Mouse (Mus musculus) forebrain, embryonic 13.5 days (tissue): ENCODE data around the gene Atxn7l1. TPM values are rescaled to one million over a fixed set of nuclear protein-coding genes. Genes with fewer than 3 reads are reported as not detected.

Experiments
- ATAC-seq: fragments of 200-750 bp; cut with Nextera tagmentation; 2 replicates; pipeline ENCODE4 v1.8.0; 2017
- H3K27ac ChIP-seq: fragments of 300-500 bp; sonication (generic); 2 replicates; pipeline ENCODE4 v1.5.1; 2015; ENCODE audit warnings: inconsistent platforms, mild to moderate bottlenecking, moderate library complexity
- H3K27me3 ChIP-seq: fragments of 300-500 bp; sonication (generic); 2 replicates; pipeline ENCODE4 v1.6.1; 2015; ENCODE audit warnings: mild to moderate bottlenecking, inconsistent platforms
- H3K36me3 ChIP-seq: fragments of 300-500 bp; sonication (generic); 2 replicates; pipeline ENCODE4 v1.6.1; 2015; ENCODE audit warnings: mild to moderate bottlenecking, inconsistent platforms; ENCODE audit not compliant: poor library complexity, severe bottlenecking
- H3K4me1 ChIP-seq: fragments of 300-500 bp; sonication (generic); 2 replicates; pipeline ENCODE4 v1.6.1; 2015; ENCODE audit warnings: inconsistent platforms
- H3K4me2 ChIP-seq: fragments of 300-500 bp; sonication (generic); 2 replicates; pipeline ENCODE4 v1.6.1; 2015; ENCODE audit warnings: inconsistent platforms, mild to moderate bottlenecking, moderate library complexity
- H3K4me3 ChIP-seq: fragments of 300-500 bp; sonication (generic); 2 replicates; pipeline ENCODE4 v1.5.1; 2015; ENCODE audit warnings: mild to moderate bottlenecking, inconsistent platforms
- H3K9ac ChIP-seq: fragments of 300-500 bp; sonication (generic); 2 replicates; pipeline ENCODE4 v1.6.1; 2015; ENCODE audit warnings: mild to moderate bottlenecking, inconsistent platforms
- H3K9me3 ChIP-seq: fragments of 300-500 bp; sonication (generic); replicated peaks from 2 replicates; pipeline ENCODE4 v1.6.1; 2016; ENCODE audit warnings: inconsistent platforms
- WGBS: fragments of 180-500 bp; shearing (Covaris S2); methylation state at CpG from one replicate; pipeline ENCODE4 v1.1.7; 2015; 5-methylcytosine and 5-hydroxymethylcytosine counted together
- polyA plus RNA-seq: library from polyadenylated mRNA; unstranded; fragments of >200 nt; fragmentation: Nextera tagmentation; extraction: Ambion mirVana; gene quantifications from 2 replicates; pipeline ENCODE4 v1.2.1, GENCODE M21; 2015

The Atxn7l1 gene
- polyA plus RNA-seq, 1 experiment from 2014 or later: 15.4 TPM

DNA sequence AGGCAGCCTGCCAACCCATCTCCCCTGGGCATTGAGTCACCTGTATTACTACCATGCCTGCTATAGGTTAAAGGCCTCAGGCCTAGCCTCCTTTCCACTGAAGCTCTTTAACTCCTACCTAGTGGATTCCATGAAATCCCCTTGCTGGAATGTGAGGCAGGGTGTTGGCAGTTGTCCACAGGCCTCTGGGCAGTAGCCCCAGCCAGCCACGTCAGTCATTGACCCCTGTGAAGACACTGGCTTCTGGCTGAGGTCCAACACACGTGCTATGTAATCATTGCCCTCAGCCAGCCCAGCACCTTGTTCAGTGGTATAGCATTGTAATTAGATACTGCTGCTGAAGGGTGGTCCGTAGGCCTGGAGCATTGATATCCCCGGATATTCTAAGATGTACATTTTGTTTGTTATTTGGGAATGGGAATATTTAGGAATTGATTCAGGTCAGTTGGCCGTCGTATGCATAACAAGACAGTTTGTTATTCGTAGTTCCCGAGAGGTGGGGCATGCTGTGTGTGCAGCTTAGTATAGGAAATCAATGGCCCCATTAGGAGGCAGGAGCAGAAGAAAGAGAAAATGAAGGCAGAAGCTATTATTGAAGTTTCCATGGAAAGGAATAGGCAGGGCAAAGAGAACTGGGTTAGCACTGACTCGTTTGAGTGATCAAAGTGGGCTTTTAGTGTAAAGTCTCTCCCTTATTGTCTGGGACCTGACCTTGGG lies 138.6 kb downstream of the Atxn7l1 start:
- WGBS: 30% methylated on average over 9 of the region's 9 CpGs
- no peaks in the 10 kb centered on the region for H3K36me3 ChIP-seq
- no peak overlapping the region for H3K9ac ChIP-seq
- no peaks in the 10 kb centered on the region for H3K9me3 ChIP-seq
- H3K4me1 ChIP-seq: peaks cover 17% of the 10 kb centered on the region
- H3K27me3 ChIP-seq: no peaks in the 10 kb centered on the region
- no peak overlapping the region for H3K4me2 ChIP-seq
- no peak overlapping the region for H3K27ac ChIP-seq
- ATAC-seq: peak; percentile 30; the same call in 1 of the 2 replicates
- no peak overlapping the region for H3K4me3 ChIP-seq

DNA sequence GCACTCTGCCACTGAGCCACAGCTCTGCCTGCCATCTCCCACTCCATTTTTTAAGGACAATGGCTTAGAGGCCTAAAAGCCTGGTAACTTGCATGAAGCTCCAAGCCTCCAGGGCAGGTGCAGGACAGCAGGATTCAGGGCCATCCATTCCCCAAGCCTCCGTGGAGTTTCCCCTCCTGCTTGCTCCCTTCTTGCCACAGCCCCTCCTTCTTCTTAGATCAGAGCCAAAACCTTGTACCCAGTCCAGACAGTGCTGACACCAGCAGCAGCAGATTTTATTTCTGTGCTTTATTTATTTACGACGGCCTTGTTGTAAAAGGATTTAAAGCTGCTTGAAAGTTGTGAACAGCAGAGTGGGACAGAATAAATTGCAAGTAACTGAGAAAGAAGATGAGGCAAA lies 140.2 kb downstream of the Atxn7l1 start:
- Histone ChIP-seq H3K27me3 (no peaks in the 10 kb centered on the region), H3K27ac (no peak overlapping the region), H3K4me3 (no peak overlapping the region), H3K36me3 (no peaks in the 10 kb centered on the region), H3K4me2 (no peak overlapping the region), H3K9me3 (no peaks in the 10 kb centered on the region), H3K9ac (no peak overlapping the region), H3K4me1 (peaks cover 17% of the 10 kb centered on the region)
- WGBS: 56% methylated on average over 3 of the region's 3 CpGs
- ATAC-seq: no peak

DNA sequence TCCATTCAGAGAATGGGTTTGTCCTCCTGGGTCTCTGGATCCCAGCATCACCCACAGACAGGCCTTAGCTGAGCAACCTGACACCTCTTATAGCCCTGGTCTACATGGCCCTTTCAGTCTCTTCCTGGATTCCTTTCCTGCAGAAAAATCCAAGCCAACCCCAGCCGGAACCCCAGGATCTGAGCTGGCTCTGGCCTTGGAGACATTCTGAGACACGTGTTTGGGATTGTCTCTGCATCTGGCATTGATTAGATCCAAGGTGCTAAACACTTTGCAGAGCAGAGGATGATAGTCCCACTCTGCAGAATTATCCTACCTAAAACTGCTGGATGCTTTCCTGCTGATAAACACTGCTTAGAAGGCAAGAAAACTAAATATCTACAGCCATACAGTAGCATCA lies 141.3 kb downstream of the Atxn7l1 start:
- no peak overlapping the region for H3K4me3 ChIP-seq
- H3K4me1 ChIP-seq: peaks cover 17% of the 10 kb centered on the region
- ATAC-seq: no peak
- H3K27ac ChIP-seq: no peak overlapping the region
- no peaks in the 10 kb centered on the region for H3K27me3 ChIP-seq
- H3K4me2 ChIP-seq: no peak overlapping the region
- 88% methylated on average over 2 of the region's 2 CpGs for WGBS
- no peaks in the 10 kb centered on the region for H3K9me3 ChIP-seq
- H3K9ac ChIP-seq: no peak overlapping the region
- no peaks in the 10 kb centered on the region for H3K36me3 ChIP-seq

DNA sequence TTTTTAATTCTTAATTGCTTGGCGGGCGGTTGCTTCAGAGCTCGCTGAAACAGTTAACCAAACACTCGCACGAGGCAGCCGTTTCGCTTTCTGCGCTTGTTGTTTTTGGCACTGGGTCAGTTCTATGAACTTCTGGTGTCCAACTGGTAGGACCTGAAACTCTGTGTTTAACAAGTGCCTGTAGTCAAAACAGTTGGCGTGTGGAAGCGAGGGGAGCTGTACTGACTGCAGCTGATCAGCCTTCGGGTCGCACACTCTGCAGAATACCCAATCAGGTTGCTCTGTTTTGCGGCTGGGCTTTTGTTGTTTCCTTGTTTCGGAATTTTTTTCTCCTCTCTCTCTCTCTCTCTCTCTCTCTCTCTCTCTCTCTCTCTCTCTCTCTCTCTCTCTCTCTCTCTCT lies 154.6 kb downstream of the Atxn7l1 start:
- peak overlapping the region; percentile 53; the same call in 1 of the 2 replicates for H3K9ac ChIP-seq
- under 1% methylated on average over 14 of the region's 14 CpGs for WGBS

DNA sequence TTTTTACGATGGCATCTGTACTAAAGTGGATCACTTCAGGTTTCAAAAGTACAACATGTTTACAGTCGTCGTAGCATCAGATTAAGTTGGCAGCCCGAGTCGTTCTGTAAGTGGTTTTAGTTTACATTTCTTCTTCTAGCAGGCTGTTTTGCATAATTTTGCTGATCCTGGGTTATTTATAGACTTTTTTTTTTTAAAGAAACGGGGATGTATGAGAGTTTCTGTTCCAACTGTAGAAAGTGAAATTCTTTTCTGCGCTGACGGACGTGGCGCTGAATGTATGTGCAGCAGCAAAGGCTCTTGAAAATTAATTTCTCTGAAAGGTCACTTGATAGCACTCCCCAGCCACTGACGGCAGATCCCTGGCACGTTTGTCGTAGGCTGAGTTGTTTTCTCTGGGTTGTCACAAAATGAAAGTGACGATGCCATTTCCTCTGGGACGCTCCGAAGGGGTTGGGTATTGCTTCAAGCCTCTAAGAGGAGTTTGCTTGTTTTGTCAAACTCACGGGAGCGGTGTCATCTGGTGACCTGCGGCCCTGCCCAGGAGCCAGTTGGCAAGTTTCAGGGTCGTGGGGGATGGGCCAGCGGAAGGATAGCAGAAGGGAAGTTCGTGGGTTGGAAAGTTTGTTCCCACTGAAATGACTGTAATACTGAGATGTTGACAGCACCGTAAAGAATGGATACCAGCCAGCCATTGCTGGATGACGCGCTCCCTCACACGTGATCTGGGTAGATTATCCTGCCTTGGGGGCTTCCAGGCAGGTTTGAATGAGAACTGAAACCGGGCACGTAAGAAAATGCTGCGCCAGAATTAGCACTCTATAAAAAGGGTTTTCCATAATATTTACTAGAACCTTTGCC lies 155.3 kb downstream of the Atxn7l1 start:
- H3K4me3 ChIP-seq: peak overlapping the region; percentile 43
- peaks cover 26% of the 10 kb centered on the region for H3K4me1 ChIP-seq
- no peaks in the 10 kb centered on the region for H3K9me3 ChIP-seq
- no peak overlapping the region for H3K27ac ChIP-seq
- H3K9ac ChIP-seq: peak overlapping the region; percentile 53
- peak; percentile 76 for ATAC-seq
- peak overlapping the region; percentile 86 for H3K4me2 ChIP-seq
- H3K27me3 ChIP-seq: peaks cover 16% of the 10 kb centered on the region
- under 1% methylated on average over 29 of the region's 29 CpGs for WGBS
- 0 out of 2 replicates have a peak, but pooled peaks cover 4% of the 10 kb centered on the region for H3K36me3 ChIP-seq

More for the DNA sequence above, 154.6 kb downstream of the Atxn7l1 start:
- H3K4me3 ChIP-seq: peak overlapping the region; percentile 43
- no peak overlapping the region for H3K27ac ChIP-seq
- peaks cover 26% of the 10 kb centered on the region for H3K4me1 ChIP-seq
- H3K36me3 ChIP-seq: 0 out of 2 replicates have a peak, but pooled peaks cover 2% of the 10 kb centered on the region
- peak overlapping the region; percentile 86 for H3K4me2 ChIP-seq
- H3K9me3 ChIP-seq: no peaks in the 10 kb centered on the region
- peaks cover 16% of the 10 kb centered on the region for H3K27me3 ChIP-seq
- ATAC-seq: peak; percentile 82

DNA sequence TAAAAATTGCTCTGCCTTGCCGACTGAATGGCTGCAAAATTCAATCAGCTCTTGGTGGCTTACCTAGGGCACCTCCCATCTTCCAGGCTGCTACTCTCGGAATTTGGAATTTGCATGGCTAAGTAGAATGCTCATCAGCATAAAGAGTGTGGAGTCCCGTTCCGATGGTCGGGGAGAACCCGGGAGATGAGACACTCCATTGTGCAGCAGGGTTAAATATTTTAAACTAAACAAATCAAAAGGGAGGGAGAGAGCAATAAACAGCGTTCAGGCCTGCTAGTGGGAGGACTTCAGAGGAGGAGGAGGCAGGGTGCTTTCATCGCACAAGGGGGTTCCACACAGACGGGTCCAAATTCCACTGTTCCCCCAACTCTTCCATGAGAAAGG lies 155.9 kb downstream of the Atxn7l1 start:
- 1% methylated on average over 9 of the region's 9 CpGs for WGBS
- Histone ChIP-seq H3K27ac (no peak overlapping the region), H3K36me3 (0 out of 2 replicates have a peak, but pooled peaks cover 4% of the 10 kb centered on the region), H3K4me3 (peak overlapping the region; percentile 43), H3K27me3 (peaks cover 16% of the 10 kb centered on the region), H3K4me1 (peaks cover 26% of the 10 kb centered on the region), H3K9ac (peak overlapping the region; percentile 53; the same call in 1 of the 2 replicates), H3K4me2 (peak overlapping the region; percentile 86), H3K9me3 (no peaks in the 10 kb centered on the region)
- peak; percentile 52; the same call in 1 of the 2 replicates for ATAC-seq

DNA sequence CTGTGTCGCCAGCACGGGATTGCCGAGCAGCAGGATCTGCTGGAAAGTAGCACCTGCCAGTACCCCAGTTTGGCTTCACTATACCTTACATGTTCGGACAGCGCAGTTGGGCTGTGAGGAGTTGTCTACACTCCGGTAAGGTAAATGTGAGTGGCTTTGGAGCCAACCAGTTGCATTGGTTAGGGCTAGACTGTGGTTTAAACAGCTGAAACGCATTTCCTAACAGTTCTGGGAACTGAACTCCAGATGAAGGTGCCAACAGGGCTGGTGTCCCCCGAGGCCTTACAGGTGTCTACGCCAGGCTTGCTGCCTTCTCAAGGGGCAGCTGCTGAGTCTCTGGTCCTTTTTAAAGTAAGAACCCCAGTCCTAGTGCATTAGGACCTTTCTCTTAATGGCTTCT lies 157.6 kb downstream of the Atxn7l1 start:
- H3K27ac ChIP-seq: no peak overlapping the region
- no peak for ATAC-seq
- H3K9ac ChIP-seq: no peak overlapping the region
- H3K4me3 ChIP-seq: no peak overlapping the region
- whole genome bisulfite sequencing: 95% methylated on average over 9 of the region's 9 CpGs
- no peaks in the 10 kb centered on the region for H3K9me3 ChIP-seq
- H3K4me1 ChIP-seq: peaks cover 26% of the 10 kb centered on the region
- peaks cover 10% of the 10 kb centered on the region for H3K27me3 ChIP-seq
- H3K4me2 ChIP-seq: no peak overlapping the region
- 0 out of 2 replicates have a peak, but pooled peaks cover 4% of the 10 kb centered on the region for H3K36me3 ChIP-seq

DNA sequence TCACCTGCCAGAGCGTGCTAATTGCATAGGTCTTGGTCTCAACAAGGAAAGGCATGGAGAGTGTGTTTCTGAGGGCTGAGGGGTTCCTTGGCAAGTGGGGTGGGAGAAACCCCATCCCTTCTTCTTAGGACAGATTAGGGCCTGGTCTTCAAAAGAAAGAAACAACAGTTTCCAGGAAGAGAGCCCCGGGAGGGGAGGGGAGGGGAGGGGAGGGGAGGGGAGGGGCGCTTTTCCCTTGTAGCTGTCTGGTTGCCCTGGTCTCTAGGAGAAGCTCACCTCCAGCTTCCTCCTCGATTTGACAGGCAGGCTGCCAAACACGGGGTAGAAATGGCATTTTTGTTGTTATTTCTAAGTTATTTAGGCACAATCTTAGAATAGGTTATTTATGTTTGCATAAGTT lies 159.0 kb downstream of the Atxn7l1 start:
- ATAC-seq: no peak
- Histone ChIP-seq H3K4me1 (peaks cover 31% of the 10 kb centered on the region), H3K9ac (no peak overlapping the region), H3K27ac (no peak overlapping the region), H3K27me3 (peaks cover 5% of the 10 kb centered on the region; the same call in 1 of the 2 replicates), H3K9me3 (no peaks in the 10 kb centered on the region), H3K4me3 (no peak overlapping the region), H3K36me3 (0 out of 2 replicates have a peak, but pooled peaks cover 4% of the 10 kb centered on the region), H3K4me2 (no peak overlapping the region)
- 53% methylated on average over 4 of the region's 5 CpGs for WGBS

DNA sequence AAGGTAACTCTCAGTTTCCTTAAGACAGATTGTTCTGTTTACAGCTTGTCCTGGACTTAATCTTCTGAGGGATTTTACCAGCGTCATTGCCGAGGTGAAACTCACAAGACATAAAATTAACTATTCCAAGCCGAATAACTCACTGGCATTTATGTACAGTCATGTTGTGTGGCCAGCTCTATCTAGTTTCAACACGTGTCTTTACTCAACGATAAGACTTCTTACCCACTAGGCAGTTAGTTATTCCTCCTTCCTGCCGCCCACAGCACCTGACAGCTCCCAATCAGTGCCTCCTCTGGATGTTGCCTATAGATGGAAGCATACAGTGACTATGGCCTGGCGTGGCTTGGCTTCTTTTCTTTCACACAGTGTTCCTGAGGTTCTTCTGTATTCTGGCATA lies 161.2 kb downstream of the Atxn7l1 start:
- Histone ChIP-seq H3K4me3 (no peak overlapping the region), H3K9me3 (no peaks in the 10 kb centered on the region), H3K4me2 (no peak overlapping the region), H3K36me3 (0 out of 2 replicates have a peak, but pooled peaks cover 4% of the 10 kb centered on the region), H3K9ac (no peak overlapping the region), H3K4me1 (peaks cover 14% of the 10 kb centered on the region), H3K27me3 (peaks cover 5% of the 10 kb centered on the region; the same call in 1 of the 2 replicates), H3K27ac (no peak overlapping the region)
- WGBS: 88% methylated on average over 7 of the region's 7 CpGs
- no peak for ATAC-seq

DNA sequence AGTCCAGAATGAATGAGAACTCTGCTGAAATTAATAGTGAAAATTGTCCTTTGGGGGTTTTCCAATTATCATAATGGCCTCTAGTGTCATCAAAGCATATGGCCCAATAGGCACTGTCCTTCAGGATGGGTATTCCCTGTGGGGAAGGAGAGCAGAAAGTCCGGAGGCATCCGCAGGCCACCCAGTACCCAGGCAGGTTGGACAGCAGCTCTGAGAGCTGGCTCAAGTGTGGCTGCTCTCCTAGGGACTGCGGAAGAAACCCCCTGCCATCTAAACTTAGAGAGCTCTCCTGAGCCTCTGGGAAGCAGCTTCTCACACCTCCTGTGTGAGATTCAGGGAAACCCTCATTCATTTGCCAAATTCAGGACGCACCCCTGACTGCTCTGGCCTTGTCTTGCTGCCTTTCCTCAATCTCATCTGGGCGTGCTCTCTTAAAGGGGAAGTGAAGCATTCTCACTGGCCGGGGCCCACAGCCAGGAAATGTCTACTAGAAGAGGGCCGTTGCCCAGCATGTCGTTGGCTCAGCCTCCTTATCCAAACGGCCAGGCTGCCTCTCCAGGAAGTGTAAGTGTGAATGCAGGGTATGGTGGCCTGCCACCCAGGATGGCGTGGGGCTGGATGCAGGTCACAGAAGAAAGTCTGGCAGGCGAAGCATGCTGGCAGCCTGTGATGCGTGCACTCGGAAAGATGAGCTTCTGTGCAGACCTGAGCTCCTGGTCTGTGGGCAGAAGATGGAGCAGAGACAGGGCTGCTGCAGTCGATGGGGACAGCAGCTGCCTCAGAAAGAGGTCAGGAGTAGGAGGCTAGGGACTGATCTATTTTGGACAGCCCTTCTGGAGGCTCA lies 166.6 kb downstream of the Atxn7l1 start:
- WGBS: 35% methylated on average over 14 of the region's 14 CpGs
- no peak overlapping the region for H3K4me3 ChIP-seq
- H3K36me3 ChIP-seq: no peaks in the 10 kb centered on the region
- H3K4me1 ChIP-seq: peaks cover 21% of the 10 kb centered on the region
- H3K9ac ChIP-seq: no peak overlapping the region
- no peaks in the 10 kb centered on the region for H3K9me3 ChIP-seq
- no peaks in the 10 kb centered on the region for H3K27me3 ChIP-seq
- H3K27ac ChIP-seq: peak overlapping the region; percentile 35; the same call in 1 of the 2 replicates
- ATAC-seq: peak; percentile 64
- peak overlapping the region; percentile 27 for H3K4me2 ChIP-seq

DNA sequence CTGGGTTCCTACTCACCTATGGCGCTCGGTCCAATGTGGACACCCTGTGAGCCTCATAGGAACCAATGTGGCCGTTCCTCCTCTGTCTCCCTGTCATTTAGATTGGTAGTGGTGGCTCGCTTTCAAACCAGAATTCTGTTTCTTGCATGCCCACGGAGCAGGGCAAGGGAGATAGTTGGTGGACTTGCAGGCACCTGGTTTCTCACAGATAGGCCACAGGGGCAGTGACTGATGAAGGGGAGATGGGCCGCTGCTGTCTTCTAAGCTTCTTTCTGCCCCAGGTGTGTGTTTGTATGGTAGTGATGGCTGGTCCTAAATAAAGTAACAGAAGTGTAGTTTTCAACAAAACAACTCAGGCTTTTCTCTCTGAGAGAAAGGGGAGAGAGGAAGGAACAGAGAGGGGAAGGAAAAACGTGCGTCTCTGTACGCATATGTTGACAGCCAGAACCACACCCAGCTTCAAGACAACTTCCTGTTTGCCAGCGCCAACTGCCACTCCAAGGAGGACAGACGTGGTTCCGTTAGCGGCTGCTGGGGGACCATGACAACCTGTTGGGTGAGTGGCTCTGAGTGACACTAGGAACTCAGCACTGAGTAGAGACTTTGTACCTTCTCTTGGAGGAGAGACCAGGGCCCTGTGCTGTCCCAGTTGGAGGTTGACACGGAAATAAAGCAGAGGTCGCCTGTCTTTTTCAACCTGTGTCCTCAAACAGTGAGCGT lies 167.6 kb downstream of the Atxn7l1 start:
- no peak overlapping the region for H3K4me2 ChIP-seq
- no peak overlapping the region for H3K9ac ChIP-seq
- no peak overlapping the region for H3K27ac ChIP-seq
- peaks cover 21% of the 10 kb centered on the region for H3K4me1 ChIP-seq
- no peak for ATAC-seq
- 87% methylated on average over 16 of the region's 16 CpGs for WGBS
- H3K9me3 ChIP-seq: no peaks in the 10 kb centered on the region
- H3K27me3 ChIP-seq: no peaks in the 10 kb centered on the region
- H3K36me3 ChIP-seq: no peaks in the 10 kb centered on the region
- no peak overlapping the region for H3K4me3 ChIP-seq
